Comparison of ENCODE assay signal across 8 mouse cellular contexts in the genomic region with DNA sequence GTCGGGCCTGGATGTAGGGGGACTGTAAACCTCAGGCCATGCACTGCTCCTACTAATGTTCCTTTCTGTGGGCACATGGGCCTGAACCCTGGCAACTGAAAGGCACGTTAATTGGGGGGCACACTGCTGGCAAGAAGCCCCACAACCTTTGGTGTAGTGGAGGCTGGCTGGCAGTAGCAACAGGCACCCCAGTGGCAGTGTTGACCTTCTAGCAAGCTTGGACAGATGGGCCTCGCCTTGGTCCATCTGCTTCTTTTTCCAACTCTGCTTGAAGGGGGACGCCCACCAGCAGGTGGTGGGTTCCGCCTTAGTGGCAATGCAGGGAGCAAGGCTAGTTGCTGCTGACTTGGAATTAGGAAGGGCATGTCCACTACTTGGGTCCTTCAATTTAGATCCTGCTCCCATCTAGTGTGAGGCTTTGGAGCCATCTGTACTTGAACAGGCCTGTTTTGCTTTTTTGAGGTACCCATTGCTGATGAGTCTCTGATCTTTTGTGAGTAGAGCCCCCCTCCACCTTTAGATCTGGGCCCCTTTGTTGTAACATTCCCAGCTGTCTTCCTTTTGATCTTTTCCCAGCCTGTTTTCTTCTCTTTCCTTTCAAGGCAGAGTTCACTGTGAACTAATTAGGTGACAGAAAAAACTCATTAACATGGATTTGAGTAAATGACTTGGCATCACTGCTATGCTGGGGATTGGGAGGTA. TPM values are rescaled to one million over a fixed set of nuclear protein-coding genes. Genes with fewer than 3 reads are reported as not detected.
DNase-seq lines count a peak whose midpoint lies in the region; ATAC-seq and TF ChIP-seq lines count a peak whose summit lies in the region.

No protein-coding gene starts in this region.

- TF ChIP-seq CTCF in MEL (IDR thresholded peaks at IDR 0.05 in 2 of 3, conservative IDR thresholded peaks at IDR 0.05 in 1 of 3; ENCODE audit: control insufficient read depth in 1 of 3, insufficient read depth in 1 of 3, low read depth in 2 of 3, low read length in 3 of 3, poor library complexity in 1 of 3, severe bottlenecking in 1 of 3) = no peak

- no peak for TF ChIP-seq EP300 in MEL (IDR thresholded peaks at IDR 0.05; ENCODE audit: low read depth in 1 of 2, low read length in 2 of 2)

- peaks cover 64% of the 10 kb centered on the region for H3K79me2 ChIP-seq in MEL (ENCODE audit: control insufficient read depth, insufficient read depth, low read length, poor library complexity)

- peaks cover 2% of the 10 kb centered on the region; the same call in 1 of the 2 replicates for H3K36me3 ChIP-seq in kidney, embryonic 14.5 days (ENCODE audit: control insufficient read depth, insufficient read depth, low read length)
- H3K36me3 ChIP-seq in MEL (ENCODE audit: control insufficient read depth in 1 of 2, insufficient read depth in 2 of 2, low read length in 2 of 2) = peaks cover 0 to 16% of the 10 kb centered on the region in 2 experiments; a peak in 3 of 4 replicates
- peaks cover 13% of the 10 kb centered on the region for H3K36me3 ChIP-seq in embryonic facial prominence, embryonic 12.5 days
- H3K36me3 ChIP-seq in limb, embryonic 13.5 days = peaks cover 26% of the 10 kb centered on the region
- 0 out of 2 replicates have a peak, but pooled peaks cover 3% of the 10 kb centered on the region for H3K36me3 ChIP-seq in stomach, embryonic 14.5 days (ENCODE audit: control insufficient read depth, insufficient read depth, low read length)

- ATAC-seq in kidney, embryonic 14.5 days (ENCODE audit: low FRiP score, low TSS enrichment) = no peak
- ATAC-seq in embryonic facial prominence, embryonic 12.5 days (ENCODE audit: insufficient number of reproducible peaks, insufficient read depth, low FRiP score, low TSS enrichment) = no peak
- ATAC-seq in limb, embryonic 13.5 days (ENCODE audit: low FRiP score, low read depth) = no peak
- no peak for ATAC-seq in stomach, embryonic 14.5 days (ENCODE audit: insufficient number of reproducible peaks, insufficient read depth, low FRiP score, low read depth)

- peak overlapping the region; percentile 95 for H3K9ac ChIP-seq in kidney, embryonic 14.5 days (ENCODE audit: low read depth, low read length)
- peak overlapping the region; percentile 87 for H3K9ac ChIP-seq in MEL (ENCODE audit: control insufficient read depth, low read depth, low read length, poor library complexity, severe bottlenecking)
- H3K9ac ChIP-seq in embryonic facial prominence, embryonic 12.5 days = peak overlapping the region; percentile 97
- H3K9ac ChIP-seq in limb, embryonic 13.5 days = peak overlapping the region; percentile 95
- H3K9ac ChIP-seq in stomach, embryonic 14.5 days (replicated peaks; ENCODE audit: low read depth, low read length) = peak overlapping the region; percentile 96

- no peak overlapping the region for H3K27ac ChIP-seq in kidney, embryonic 14.5 days (ENCODE audit: low read depth, low read length)
- no peak overlapping the region for H3K27ac ChIP-seq in MEL (ENCODE audit: control insufficient read depth, low read depth, low read length)
- H3K27ac ChIP-seq in embryonic facial prominence, embryonic 12.5 days = peak overlapping the region; percentile 97; the same call in 1 of the 2 replicates
- H3K27ac ChIP-seq in limb, embryonic 13.5 days = peak overlapping the region; percentile 91; the same call in 1 of the 2 replicates
- no peak overlapping the region for H3K27ac ChIP-seq in stomach, embryonic 14.5 days (ENCODE audit: low read length)

- DNase-seq in kidney, adult 9 months = no peak
- no peak for DNase-seq in MEL (ENCODE audit: low read depth, low spot score)
- DNase-seq in urinary bladder, postnatal 25 days (ENCODE audit: low spot score) = no peak
- DNase-seq in right cerebral cortex, postnatal 36 days (ENCODE audit: low spot score in 2 of 2) = no peak

- no peaks in the 10 kb centered on the region for H3K27me3 ChIP-seq in kidney, embryonic 14.5 days (ENCODE audit: control insufficient read depth, insufficient read depth, low read length)
- no peaks in the 10 kb centered on the region for H3K27me3 ChIP-seq in MEL (ENCODE audit: control insufficient read depth in 1 of 2, insufficient read depth in 2 of 2, low read length in 2 of 2)
- H3K27me3 ChIP-seq in embryonic facial prominence, embryonic 12.5 days = no peaks in the 10 kb centered on the region
- no peaks in the 10 kb centered on the region for H3K27me3 ChIP-seq in limb, embryonic 13.5 days
- no peaks in the 10 kb centered on the region for H3K27me3 ChIP-seq in stomach, embryonic 14.5 days (ENCODE audit: control insufficient read depth, insufficient read depth, low read length)

- H3K9me3 ChIP-seq in kidney, embryonic 14.5 days (ENCODE audit: control insufficient read depth, low read length) = no peaks in the 10 kb centered on the region
- no peaks in the 10 kb centered on the region for H3K9me3 ChIP-seq in MEL (replicated peaks; ENCODE audit: insufficient read depth, low read length)
- H3K9me3 ChIP-seq in embryonic facial prominence, embryonic 12.5 days = no peaks in the 10 kb centered on the region
- H3K9me3 ChIP-seq in limb, embryonic 13.5 days = 0 out of 2 replicates have a peak, but pooled peaks cover 3% of the 10 kb centered on the region
- no peaks in the 10 kb centered on the region for H3K9me3 ChIP-seq in stomach, embryonic 14.5 days (ENCODE audit: control insufficient read depth, low read depth, low read length)

- H3K4me1 ChIP-seq in kidney, embryonic 14.5 days (ENCODE audit: control insufficient read depth, insufficient read depth, low read length) = peaks cover 27% of the 10 kb centered on the region
- peaks cover 8 to 19% of the 10 kb centered on the region in 2 experiments for H3K4me1 ChIP-seq in MEL (ENCODE audit: control insufficient read depth in 1 of 2, insufficient read depth in 2 of 2, low read length in 2 of 2)
- peaks cover 42% of the 10 kb centered on the region for H3K4me1 ChIP-seq in embryonic facial prominence, embryonic 12.5 days
- peaks cover 44% of the 10 kb centered on the region for H3K4me1 ChIP-seq in limb, embryonic 13.5 days
- peaks cover 43% of the 10 kb centered on the region for H3K4me1 ChIP-seq in stomach, embryonic 14.5 days (ENCODE audit: control insufficient read depth, insufficient read depth, low read length)

- peak overlapping the region; percentile 88 for H3K4me2 ChIP-seq in kidney, embryonic 14.5 days (replicated peaks; ENCODE audit: low read depth, low read length)
- peak overlapping the region; percentile 97 for H3K4me2 ChIP-seq in embryonic facial prominence, embryonic 12.5 days (replicated peaks)
- peak overlapping the region; percentile 100 for H3K4me2 ChIP-seq in limb, embryonic 13.5 days (replicated peaks)
- peak overlapping the region; percentile 88 for H3K4me2 ChIP-seq in stomach, embryonic 14.5 days (replicated peaks; ENCODE audit: low read depth, low read length)

- H3K4me3 ChIP-seq in kidney, embryonic 14.5 days (ENCODE audit: low read length) = peak overlapping the region; percentile 82
- H3K4me3 ChIP-seq in MEL (ENCODE audit: control insufficient read depth in 1 of 2, insufficient read depth in 1 of 2, low read depth in 2 of 2, low read length in 2 of 2) = peak overlapping the region; percentile 77 to 98
- H3K4me3 ChIP-seq in embryonic facial prominence, embryonic 12.5 days = peak overlapping the region; percentile 84
- H3K4me3 ChIP-seq in limb, embryonic 13.5 days = peak overlapping the region; percentile 94
- peak overlapping the region; percentile 87 for H3K4me3 ChIP-seq in stomach, embryonic 14.5 days (ENCODE audit: low read depth, low read length)

- no peak for TF ChIP-seq POLR2A in MEL (IDR thresholded peaks at IDR 0.05; ENCODE audit: control insufficient read depth in 1 of 2, insufficient read depth in 1 of 2, low read depth in 1 of 2, low read length in 2 of 2, poor library complexity in 1 of 2)

- WGBS in kidney, embryonic 14.5 days = 13% methylated on average over 5 of the region's 5 CpGs
- 18% methylated on average over 5 of the region's 5 CpGs for WGBS in embryonic facial prominence, embryonic 12.5 days
- WGBS in limb, embryonic 13.5 days = 8% methylated on average over 5 of the region's 5 CpGs
- 9% methylated on average over 5 of the region's 5 CpGs for WGBS in stomach, embryonic 14.5 days

- TF ChIP-seq RAD21 in MEL (IDR thresholded peaks at IDR 0.05; ENCODE audit: low read depth, low read length) = no peak

RNA-seq across cellular contexts. Expression of a gene that starts 1.5 kb away (rescaled TPM):
- polyA plus RNA-seq in kidney, embryonic 14.5 days (2014; fragmentation: Nextera tagmentation; extraction: Ambion mirVana) = 19.7 and 24.7 TPM in 2 replicates
- 104 and 116 TPM in 2 replicates for total RNA-seq in MEL (2012; rRNA removed)
- 100 to 1,000 TPM; 138 to 203 TPM for polyA plus RNA-seq in MEL (2012; ENCODE audit: insufficient read depth in 1 of 2, insufficient read length in 2 of 2, low read depth in 1 of 2, low replicate concordance in 2 of 2, missing spikeins in 1 of 2)
- polyA plus RNA-seq in embryonic facial prominence, embryonic 12.5 days (2016; fragmentation: Nextera tagmentation; extraction: Ambion mirVana) = 52.4 and 68.6 TPM in 2 replicates
- 29.8 and 35.4 TPM in 2 replicates for polyA plus RNA-seq in limb, embryonic 13.5 days (2015; fragmentation: Nextera tagmentation; extraction: Ambion mirVana)
- polyA plus RNA-seq in stomach, embryonic 14.5 days (2014; fragmentation: Nextera tagmentation; extraction: Ambion mirVana) = 25.3 and 25.6 TPM in 2 replicates

RNA-seq across cellular contexts. Expression of a gene that starts 5.8 kb away (rescaled TPM):
- polyA plus RNA-seq in kidney, embryonic 14.5 days (2014; fragmentation: Nextera tagmentation; extraction: Ambion mirVana) = 23.8 and 25.7 TPM in 2 replicates
- total RNA-seq in MEL (2012; rRNA removed) = 16.4 and 17.8 TPM in 2 replicates
- 10 to 100 TPM in 1 of 2 experiments, not detected in 1; 36.0 TPM for polyA plus RNA-seq in MEL (2012; ENCODE audit: insufficient read depth in 1 of 2, insufficient read length in 2 of 2, low read depth in 1 of 2, low replicate concordance in 2 of 2, missing spikeins in 1 of 2)
- polyA plus RNA-seq in embryonic facial prominence, embryonic 12.5 days (2016; fragmentation: Nextera tagmentation; extraction: Ambion mirVana) = 24.7 and 24.9 TPM in 2 replicates
- polyA plus RNA-seq in limb, embryonic 13.5 days (2015; fragmentation: Nextera tagmentation; extraction: Ambion mirVana) = 23.7 and 24.6 TPM in 2 replicates
- polyA plus RNA-seq in stomach, embryonic 14.5 days (2014; fragmentation: Nextera tagmentation; extraction: Ambion mirVana) = 25.5 and 27.6 TPM in 2 replicates

RNA-seq across cellular contexts. Expression of a gene that starts 8.3 kb away (rescaled TPM):
- polyA plus RNA-seq in kidney, embryonic 14.5 days (2014; fragmentation: Nextera tagmentation; extraction: Ambion mirVana) = 104 and 105 TPM in 2 replicates
- total RNA-seq in MEL (2012; rRNA removed) = 87.6 and 111 TPM in 2 replicates
- polyA plus RNA-seq in MEL (2012; ENCODE audit: insufficient read depth in 1 of 2, insufficient read length in 2 of 2, low read depth in 1 of 2, low replicate concordance in 2 of 2, missing spikeins in 1 of 2) = 100 to 1,000 TPM; 228 to 273 TPM
- 117 and 122 TPM in 2 replicates for polyA plus RNA-seq in embryonic facial prominence, embryonic 12.5 days (2016; fragmentation: Nextera tagmentation; extraction: Ambion mirVana)
- polyA plus RNA-seq in limb, embryonic 13.5 days (2015; fragmentation: Nextera tagmentation; extraction: Ambion mirVana) = 120 TPM in 2 replicates
- polyA plus RNA-seq in stomach, embryonic 14.5 days (2014; fragmentation: Nextera tagmentation; extraction: Ambion mirVana) = 98.5 and 102 TPM in 2 replicates

RNA-seq across cellular contexts. Expression of a gene that starts 29.8 kb away (rescaled TPM):
- 21.6 and 26.8 TPM in 2 replicates for polyA plus RNA-seq in kidney, embryonic 14.5 days (2014; fragmentation: Nextera tagmentation; extraction: Ambion mirVana)
- total RNA-seq in MEL (2012; rRNA removed) = 20.1 and 20.9 TPM in 2 replicates
- polyA plus RNA-seq in MEL (2012; ENCODE audit: insufficient read depth in 1 of 2, insufficient read length in 2 of 2, low read depth in 1 of 2, low replicate concordance in 2 of 2, missing spikeins in 1 of 2) = 10 to 100 TPM in 1 of 2 experiments, not detected in 1; 56.3 TPM
- polyA plus RNA-seq in embryonic facial prominence, embryonic 12.5 days (2016; fragmentation: Nextera tagmentation; extraction: Ambion mirVana) = 46.6 and 49.8 TPM in 2 replicates
- 39.5 and 42.0 TPM in 2 replicates for polyA plus RNA-seq in limb, embryonic 13.5 days (2015; fragmentation: Nextera tagmentation; extraction: Ambion mirVana)
- 30.6 and 32.2 TPM in 2 replicates for polyA plus RNA-seq in stomach, embryonic 14.5 days (2014; fragmentation: Nextera tagmentation; extraction: Ambion mirVana)

RNA-seq across cellular contexts. Expression of a gene that starts 30.1 kb away (rescaled TPM):
- polyA plus RNA-seq in kidney, embryonic 14.5 days (2014; fragmentation: Nextera tagmentation; extraction: Ambion mirVana) = 45.5 and 60.2 TPM in 2 replicates
- 18.2 and 24.8 TPM in 2 replicates for total RNA-seq in MEL (2012; rRNA removed)
- 10 to 100 TPM in 1 of 2 experiments, not detected in 1; 82.6 TPM for polyA plus RNA-seq in MEL (2012; ENCODE audit: insufficient read depth in 1 of 2, insufficient read length in 2 of 2, low read depth in 1 of 2, low replicate concordance in 2 of 2, missing spikeins in 1 of 2)
- polyA plus RNA-seq in embryonic facial prominence, embryonic 12.5 days (2016; fragmentation: Nextera tagmentation; extraction: Ambion mirVana) = 62.2 and 63.2 TPM in 2 replicates
- 53.5 and 59.5 TPM in 2 replicates for polyA plus RNA-seq in limb, embryonic 13.5 days (2015; fragmentation: Nextera tagmentation; extraction: Ambion mirVana)
- polyA plus RNA-seq in stomach, embryonic 14.5 days (2014; fragmentation: Nextera tagmentation; extraction: Ambion mirVana) = 46.4 and 47.7 TPM in 2 replicates

Comparison
In these comparisons a context has a peak if more than half of its experiments do, and no peak if none do; other contexts are left out.
1. H3K27ac ChIP-seq: peak in embryonic facial prominence, embryonic 12.5 days (single experiment) and limb, embryonic 13.5 days (single experiment); none in kidney, embryonic 14.5 days (single experiment), MEL (single experiment) and stomach, embryonic 14.5 days (single experiment).
2. Peak in every context shown above with its lines, with median percentiles within 50 percentile points of each other: H3K4me2 ChIP-seq, H3K4me3 ChIP-seq and H3K9ac ChIP-seq.